Comparison of ENCODE assay signal across 22 mouse cellular contexts in genomic region chr10:117548775-117549505, GRCm38 (mm10).
DNase-seq lines count a peak whose midpoint lies in the region; ATAC-seq lines count a peak whose summit lies in the region.
"Had no signal": no experiment of that assay in that cellular context is flagged by ENCODE, and none has a peak within 500 bp of the region (broad histone marks: within the 10 kb centered on the region; RNA-seq: fewer than 3 reads in every experiment).

No protein-coding gene starts in this region.

- no peaks in the 10 kb centered on the region for H3K36me3 ChIP-seq in limb, embryonic 10.5 days
- H3K36me3 ChIP-seq in midbrain, embryonic 14.5 days (ENCODE audit: control insufficient read depth, insufficient read depth, low read length), result no peaks in the 10 kb centered on the region
- H3K36me3 ChIP-seq: G1E had no signal

- H3K4me2 ChIP-seq in midbrain, embryonic 14.5 days (ENCODE audit: low read length), result no peak overlapping the region

- no peaks in the 10 kb centered on the region; the same call in 1 of the 2 replicates for H3K9me3 ChIP-seq in limb, embryonic 10.5 days (replicated peaks)
- H3K9me3 ChIP-seq in midbrain, embryonic 14.5 days (ENCODE audit: control insufficient read depth, low read length), result no peaks in the 10 kb centered on the region
- H3K9me3 ChIP-seq: G1E had no signal

- DNase-seq in 3T3-L1 (ENCODE audit: low read depth, low spot score), result peak; percentile 93
- DNase-seq in adipocyte (ENCODE audit: low spot score), result peak; percentile 93
- DNase-seq in limb, embryonic 10.5 days (ENCODE audit: low spot score), result no peak
- DNase-seq in kidney, postnatal 14 days, result no peak
- DNase-seq in midbrain, embryonic 14.5 days, result no peak
- DNase-seq in right cerebral cortex, postnatal 14 days, result no peak
- DNase-seq: adrenal gland, adult 2 months; adrenal gland, adult 8-10 months; adrenal gland, postnatal 10 days; adrenal gland, postnatal 14 days; adrenal gland, postnatal 25 days; adrenal gland, postnatal 36 days; B cell, adult 2 months; cerebellum, adult 11 months; cerebellum, adult 11-12 months; cerebellum, adult 18-20 months; cerebellum, adult 2 months; cerebellum, adult 8-10 months had no signal

- peak overlapping the region; percentile 8; the same call in 1 of the 2 replicates for H3K27ac ChIP-seq in limb, embryonic 10.5 days
- H3K27ac ChIP-seq in midbrain, embryonic 14.5 days (replicated peaks; ENCODE audit: low read depth, low read length), result no peak overlapping the region

- no peak for ATAC-seq in midbrain, embryonic 14.5 days (ENCODE audit: low FRiP score, low TSS enrichment)
- ATAC-seq: activated CD4-positive, CD25-positive, alpha-beta regulatory T cell, adult 4 months; CD4-positive, CD25-positive, alpha-beta regulatory T cell, adult 4 months; Patski had no signal

- H3K27me3 ChIP-seq in limb, embryonic 10.5 days (ENCODE audit: low read depth, poor library complexity, severe bottlenecking), result no peaks in the 10 kb centered on the region
- H3K27me3 ChIP-seq in midbrain, embryonic 14.5 days (ENCODE audit: control insufficient read depth, insufficient read depth, low read length), result no peaks in the 10 kb centered on the region
- H3K27me3 ChIP-seq: Patski had no signal

- H3K9ac ChIP-seq in midbrain, embryonic 14.5 days (replicated peaks; ENCODE audit: low read length), result no peak overlapping the region

- 92% methylated on average over 23 of the region's 23 CpGs for WGBS in limb, embryonic 10.5 days
- WGBS in midbrain, embryonic 14.5 days, result 90% methylated on average over 23 of the region's 23 CpGs

- H3K4me3 ChIP-seq in limb, embryonic 10.5 days, result no peak overlapping the region
- no peak overlapping the region for H3K4me3 ChIP-seq in midbrain, embryonic 14.5 days (replicated peaks; ENCODE audit: low read depth, low read length)

- H3K4me1 ChIP-seq in limb, embryonic 10.5 days, result peaks cover 43% of the 10 kb centered on the region
- H3K4me1 ChIP-seq in midbrain, embryonic 14.5 days (ENCODE audit: control insufficient read depth, insufficient read depth, low read length), result no peaks in the 10 kb centered on the region

Comparison
In these comparisons a context has a peak if more than half of its experiments do, and no peak if none do; other contexts are left out.
1. DNase-seq: peak in 3T3-L1 (single experiment) and adipocyte (single experiment); none in limb, embryonic 10.5 days (single experiment), kidney, postnatal 14 days (single experiment), midbrain, embryonic 14.5 days (single experiment) and right cerebral cortex, postnatal 14 days (single experiment).